28 mouse cellular contexts compared by ENCODE assay signal in genomic region chr8:3350747-3351146, GRCm38 (mm10). TPM values are rescaled to one million over a fixed set of nuclear protein-coding genes. Genes with fewer than 3 reads are reported as not detected.
DNase-seq lines count a peak whose midpoint lies in the region; ATAC-seq and TF ChIP-seq lines count a peak whose summit lies in the region.
"Had no signal": no experiment of that assay in that cellular context is flagged by ENCODE, and none has a peak within 500 bp of the region (broad histone marks: within the 10 kb centered on the region; RNA-seq: fewer than 3 reads in every experiment).

No protein-coding gene starts in this region.

- POLR2A ChIA-PET in Patski (lab: Charles Lee): interaction anchor here (0.8 kb wide), 1 partner anchor 345 kb away, joined by 6 read pairs; no protein-coding TSS in a partner anchor

- H3K9me3 ChIP-seq in kidney, embryonic 14.5 days (ENCODE audit: control insufficient read depth, low read length): no peaks in the 10 kb centered on the region; the same call in 1 of the 2 replicates
- no peaks in the 10 kb centered on the region for H3K9me3 ChIP-seq in kidney, embryonic 16.5 days (ENCODE audit: low read length)
- H3K9me3 ChIP-seq: embryonic facial prominence, embryonic 15.5 days; forebrain, embryonic 12.5 days; G1E had no signal

- no peak overlapping the region for H3K4me2 ChIP-seq in kidney, embryonic 14.5 days (replicated peaks; ENCODE audit: low read depth, low read length)
- no peak overlapping the region for H3K4me2 ChIP-seq in kidney, embryonic 16.5 days (replicated peaks; ENCODE audit: low read depth, low read length)
- H3K4me2 ChIP-seq: embryonic facial prominence, embryonic 13.5 days; embryonic facial prominence, embryonic 15.5 days; forebrain, embryonic 12.5 days had no signal

- no peak overlapping the region for H3K27ac ChIP-seq in kidney, embryonic 14.5 days (ENCODE audit: low read depth, low read length)
- H3K27ac ChIP-seq in kidney, embryonic 16.5 days (ENCODE audit: low read length): no peak overlapping the region
- H3K27ac ChIP-seq: embryonic facial prominence, embryonic 13.5 days; embryonic facial prominence, embryonic 15.5 days; forebrain, embryonic 10.5 days; forebrain, embryonic 12.5 days had no signal

- H3K27me3 ChIP-seq in kidney, embryonic 14.5 days (ENCODE audit: control insufficient read depth, insufficient read depth, low read length): no peaks in the 10 kb centered on the region
- H3K27me3 ChIP-seq in kidney, embryonic 16.5 days (ENCODE audit: insufficient read depth, low read length): no peaks in the 10 kb centered on the region
- no peaks in the 10 kb centered on the region for H3K27me3 ChIP-seq in Patski
- H3K27me3 ChIP-seq: CH12.LX; embryonic facial prominence, embryonic 13.5 days; embryonic facial prominence, embryonic 15.5 days; forebrain, embryonic 12.5 days had no signal

- intact Hi-C loops in heart, postnatal 25 days (cut with DNase I): no loop called here

- H3K9ac ChIP-seq in kidney, embryonic 14.5 days (ENCODE audit: low read depth, low read length): no peak overlapping the region
- H3K9ac ChIP-seq in kidney, embryonic 16.5 days (replicated peaks; ENCODE audit: low read length): no peak overlapping the region
- H3K9ac ChIP-seq: embryonic facial prominence, embryonic 13.5 days; embryonic facial prominence, embryonic 15.5 days; forebrain, embryonic 12.5 days had no signal

- in situ Hi-C loops in Patski (cut with MboI; ENCODE audit: low pct_unique_long_range_greater_than_20kb): loop anchor here (10.0 kb wide), 1 partner anchor 324 kb away; the partner anchor contains the start of genes Fcor and Trappc5

- WGBS in kidney, embryonic 14.5 days: 33% methylated on average over 6 of the region's 6 CpGs
- 26% methylated on average over 6 of the region's 6 CpGs for WGBS in kidney, embryonic 16.5 days

- H3K4me1 ChIP-seq in kidney, embryonic 14.5 days (ENCODE audit: control insufficient read depth, insufficient read depth, low read length): no peaks in the 10 kb centered on the region
- H3K4me1 ChIP-seq in kidney, embryonic 16.5 days (ENCODE audit: insufficient read depth, low read length): peaks cover 8% of the 10 kb centered on the region; the same call in 1 of the 2 replicates
- H3K4me1 ChIP-seq: embryonic facial prominence, embryonic 13.5 days; embryonic facial prominence, embryonic 15.5 days; forebrain, embryonic 10.5 days; forebrain, embryonic 12.5 days had no signal

- CTCF ChIA-PET in Patski (lab: Charles Lee): no interaction called here

- no peak for TF ChIP-seq CTCF in Patski (IDR thresholded peaks at IDR 0.05)

- peak; percentile 46 for DNase-seq in heart, adult 11 months
- DNase-seq in heart, postnatal 25 days (ENCODE audit: low spot score): no peak
- DNase-seq in kidney, postnatal 4 days: no peak
- no peak for DNase-seq in kidney, postnatal 10 days
- DNase-seq in Patski (ENCODE audit: low read depth, low spot score): peak; percentile 6
- DNase-seq: adrenal gland, adult 2 months; adrenal gland, postnatal 10 days; adrenal gland, postnatal 25 days; B cell, adult 2 months; cerebellum, adult 11 months; cerebellum, adult 18-20 months; cerebellum, adult 8-10 months; cerebellum, adult 9-11 months; cerebellum, postnatal 14 days; cerebellum, postnatal 36 days; embryo, embryonic 11 days had no signal

- H3K36me3 ChIP-seq in kidney, embryonic 14.5 days (ENCODE audit: control insufficient read depth, insufficient read depth, low read length): no peaks in the 10 kb centered on the region
- no peaks in the 10 kb centered on the region for H3K36me3 ChIP-seq in kidney, embryonic 16.5 days (ENCODE audit: insufficient read depth, low read length)
- H3K36me3 ChIP-seq: embryonic facial prominence, embryonic 13.5 days; embryonic facial prominence, embryonic 15.5 days; forebrain, embryonic 10.5 days; forebrain, embryonic 12.5 days; G1E had no signal

- peak; percentile 25; the same call in 1 of the 2 replicates for ATAC-seq in kidney, embryonic 14.5 days (ENCODE audit: low FRiP score, low TSS enrichment)
- ATAC-seq in kidney, embryonic 16.5 days (ENCODE audit: low FRiP score, low TSS enrichment): peak; percentile 77
- ATAC-seq in Patski: peak; percentile 57
- ATAC-seq: CD4-positive, CD25-positive, alpha-beta regulatory T cell, adult 4 months; forebrain, embryonic 14.5 days had no signal

- H3K4me3 ChIP-seq in kidney, embryonic 14.5 days (ENCODE audit: low read length): no peak overlapping the region
- no peak overlapping the region for H3K4me3 ChIP-seq in kidney, embryonic 16.5 days (ENCODE audit: low read length)
- H3K4me3 ChIP-seq: embryonic facial prominence, embryonic 13.5 days; embryonic facial prominence, embryonic 15.5 days; erythroblast, embryonic 14.5 days; forebrain, embryonic 10.5 days; forebrain, embryonic 12.5 days had no signal

RNA-seq across cellular contexts. Expression of gene A430078G23Rik, which starts 2.5 kb away (rescaled TPM):
- total RNA-seq in heart, postnatal 25 days (2021): under 1 TPM; 0.34 to 0.67 TPM
- not detected in 2 replicates for polyA plus RNA-seq in kidney, embryonic 14.5 days (2014; fragmentation: Nextera tagmentation; extraction: Ambion mirVana)
- polyA plus RNA-seq in kidney, embryonic 16.5 days (2015; fragmentation: Nextera tagmentation; extraction: Ambion mirVana): 0.16 and 0.19 TPM in 2 replicates
- not detected for polyA plus RNA-seq in Patski (2021)
- total RNA-seq: CH12.LX had no signal
- polyA plus RNA-seq: adrenal gland, adult 2 months; embryonic facial prominence, embryonic 11.5 days; embryonic facial prominence, embryonic 13.5 days; erythroblast, embryonic 14.5 days; forebrain, embryonic 10.5 days had no signal

RNA-seq across cellular contexts. Expression of gene Arhgef18, which starts 42.1 kb away (rescaled TPM):
- total RNA-seq in heart, postnatal 25 days (2021): 10 to 100 TPM; 20.0 to 20.3 TPM
- 8.9 and 11.7 TPM in 2 replicates for polyA plus RNA-seq in kidney, embryonic 14.5 days (2014; fragmentation: Nextera tagmentation; extraction: Ambion mirVana)
- polyA plus RNA-seq in kidney, embryonic 16.5 days (2015; fragmentation: Nextera tagmentation; extraction: Ambion mirVana): 11.6 and 12.1 TPM in 2 replicates
- polyA plus RNA-seq in Patski (2021): 37.0 TPM

Comparison
In these comparisons a context has a peak if more than half of its experiments do, and no peak if none do; other contexts are left out.
1. DNase-seq: peak in heart, adult 11 months (single experiment) and Patski (single experiment); none in heart, postnatal 25 days (single experiment), kidney, postnatal 4 days (0 of 2) and kidney, postnatal 10 days (single experiment).
2. ATAC-seq: peak in every context shown above with its lines; median percentile 77 in kidney, embryonic 16.5 days; 57 in Patski; 25 in kidney, embryonic 14.5 days.